Mouse (Mus musculus) T-helper 1 cell (primary cell): ENCODE measurements around the gene Zfp420.

ENCODE experiments used
- in situ Hi-C: fragments of 300-600 bp; cut with MboI, MseI; formaldehyde crosslinking; loops from one replicate; pipeline ENCODE4 v1.15.1; 2025; ENCODE audit warnings: high pct_unique_total_duplicates

Zfp420 gene

DNA sequence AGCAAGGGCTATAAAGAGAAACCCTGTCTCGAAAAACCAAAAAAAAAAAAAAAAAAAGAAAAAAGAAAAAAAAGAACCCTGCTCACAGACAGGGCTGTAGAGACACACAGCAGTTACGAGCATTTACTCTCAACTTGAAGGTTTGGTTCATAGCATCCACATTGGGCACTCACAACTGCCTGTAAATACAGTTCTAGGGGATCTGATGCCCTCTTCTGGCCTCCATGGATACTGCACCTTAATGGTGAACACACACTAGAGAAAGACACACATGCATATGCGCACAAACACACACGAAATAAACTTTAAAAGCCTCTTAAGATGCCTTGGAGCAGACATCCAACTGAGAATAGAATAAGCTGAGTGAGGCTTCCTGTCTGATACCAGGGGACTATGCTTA lies 38.6 kb downstream of the Zfp420 start:
- in situ Hi-C loops: no loop called here

DNA sequence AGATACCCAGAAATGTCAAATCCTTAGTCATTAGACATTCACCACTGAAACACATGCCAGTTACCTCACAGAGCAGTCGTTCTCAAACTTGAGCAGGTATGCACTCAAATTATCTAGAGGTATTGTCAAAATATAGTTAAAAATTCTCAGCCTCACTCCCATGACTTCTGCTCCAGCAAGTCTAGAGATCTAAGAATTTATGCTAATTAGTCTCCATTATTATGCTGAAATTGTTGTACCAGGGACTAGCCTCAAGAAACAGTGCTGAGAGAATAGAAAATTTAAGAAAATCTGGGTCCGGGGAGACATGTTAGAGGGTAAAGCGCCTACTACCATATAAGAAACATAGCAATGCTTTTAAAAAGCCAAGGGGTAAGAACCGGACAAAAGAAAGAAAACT lies 44.3 kb downstream of the Zfp420 start:
- in situ Hi-C loops: loop anchor here (10.0 kb wide), 1 partner anchor 49 kb away; the partner anchor contains the start of genes Zfp420 and Zfp940

- in situ Hi-C loops: loop anchor here (5.0 to 10.0 kb wide), 2 partner anchors 51 to 134 kb away; partner anchors contain the start of genes Zfp420 and Zfp940
Observed at GRCm38 (mm10) chr7:29905966-29906681, 46.3 kb downstream of the Zfp420 start, which contains the start of gene Zfp27. Gene Zfp27 (minus strand): TSS chr7:29906572.

GRCm38 (mm10) chr7:29906682-29907058 lies 46.9 kb downstream of the Zfp420 start:
- in situ Hi-C loops: loop anchor here (5.0 to 10.0 kb wide), 2 partner anchors 52 to 134 kb away; partner anchors contain the start of genes Zfp420 and Zfp940

- in situ Hi-C loops: loop anchor here (5.0 to 10.0 kb wide), 2 partner anchors 52 to 135 kb away; partner anchors contain the start of genes Zfp420 and Zfp940
Observed at GRCm38 (mm10) chr7:29907206-29907605, 47.4 kb downstream of the Zfp420 start.

DNA sequence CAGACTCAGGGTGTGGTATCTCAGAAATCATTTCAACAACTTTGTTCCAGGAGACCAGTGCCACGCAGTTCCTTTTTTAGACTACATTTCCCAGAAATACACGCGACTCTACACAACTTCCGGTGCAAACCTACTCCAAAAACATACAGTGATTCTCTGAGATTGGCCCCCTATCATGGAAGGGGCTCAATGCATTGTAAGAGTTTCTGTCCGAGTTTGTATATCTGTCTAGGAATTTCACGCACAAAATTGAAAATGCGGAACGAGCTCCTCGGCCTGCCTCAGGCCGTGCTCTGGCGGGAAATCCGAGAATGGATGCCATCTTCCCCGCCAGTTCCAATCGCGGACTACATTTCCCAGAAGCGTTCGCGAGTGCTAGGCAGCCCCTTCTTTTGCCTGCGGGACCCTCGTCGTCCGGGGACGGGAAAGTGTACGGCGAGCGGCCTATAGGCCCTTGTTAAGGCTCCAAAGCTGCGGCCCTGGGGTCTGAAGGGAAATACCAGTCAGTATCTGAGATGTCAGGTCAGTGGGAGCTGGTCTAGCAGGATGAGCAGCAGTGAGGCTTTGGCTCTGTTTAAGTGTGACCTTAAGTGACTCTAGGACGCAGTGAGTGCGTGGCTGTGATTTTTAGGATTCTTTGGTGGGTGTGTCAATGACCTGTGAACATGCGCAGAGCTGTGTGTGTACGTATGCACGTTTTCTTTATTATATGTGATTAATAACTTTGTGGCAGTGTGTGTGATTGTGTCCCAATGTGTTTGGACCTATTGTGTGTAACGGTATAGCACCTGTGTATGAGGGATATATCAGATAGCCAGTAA lies 48.6 kb downstream of the Zfp420 start, which contains the start of gene Zfp383:
TSS of gene Zfp383 (plus strand) at position 94 of the 821 bp plus-strand sequence.
- in situ Hi-C loops: loop anchor here (5.0 to 10.0 kb wide), 2 partner anchors 54 to 136 kb away; partner anchors contain the start of genes Zfp420 and Zfp940

GRCm38 (mm10) chr7:29910252-29910651 lies 50.5 kb downstream of the Zfp420 start:
- in situ Hi-C loops: no loop called here

DNA sequence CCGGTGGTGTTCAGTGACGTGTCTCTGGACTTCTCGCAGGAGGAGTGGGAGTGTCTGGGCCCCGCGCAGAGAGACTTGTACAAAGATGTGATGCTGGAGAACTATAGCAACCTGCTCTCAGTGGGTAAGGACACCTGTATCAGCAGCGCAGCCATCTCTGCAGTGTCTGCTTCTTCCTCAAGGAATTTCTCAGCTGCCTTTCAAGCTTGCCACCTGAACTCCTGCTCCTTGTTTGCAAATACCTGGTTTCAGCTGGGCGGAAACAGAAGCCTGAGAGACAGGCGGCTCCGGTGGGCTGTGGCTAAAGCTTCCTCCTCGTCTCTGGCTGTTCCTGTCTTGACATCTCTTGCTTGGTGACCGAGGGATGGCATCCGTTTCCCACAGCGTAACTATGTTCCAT lies 52.4 kb downstream of the Zfp420 start:
- in situ Hi-C loops: no loop called here

GRCm38 (mm10) chr7:29917371-29918061 lies 57.7 kb downstream of the Zfp420 start:
- in situ Hi-C loops: no loop called here

GRCm38 (mm10) chr7:29918062-29918453 lies 58.3 kb downstream of the Zfp420 start:
- in situ Hi-C loops: no loop called here

GRCm38 (mm10) chr7:29921439-29922093 lies 61.8 kb downstream of the Zfp420 start:
- in situ Hi-C loops: no loop called here

GRCm38 (mm10) chr7:29922780-29923179 lies 63.0 kb downstream of the Zfp420 start:
- in situ Hi-C loops: no loop called here
